Mouse (Mus musculus) urinary bladder, postnatal 36 days (tissue): ENCODE measurements around the gene Litaf.
A peak's percentile ranks its signal among the peaks of the same experiment; 100 is the strongest.

ENCODE experiments used
- DNase-seq, 2 experiments: peaks; one replicate each; pipeline ENCODE4 v3.0.0; 2022; ENCODE audit warnings: low spot score in 2 of 2, mixed read lengths in 1 of 2

Litaf gene

GRCm38 (mm10) chr16:10956938-10957685 lies 108.8 kb downstream of the Litaf start:
- no peak for DNase-seq

- no peak for DNase-seq
Measured at GRCm38 (mm10) chr16:10955078-10955477, 110.9 kb downstream of the Litaf start.

- no peak for DNase-seq
Measured at GRCm38 (mm10) chr16:10952881-10953280, 113.1 kb downstream of the Litaf start.

DNA sequence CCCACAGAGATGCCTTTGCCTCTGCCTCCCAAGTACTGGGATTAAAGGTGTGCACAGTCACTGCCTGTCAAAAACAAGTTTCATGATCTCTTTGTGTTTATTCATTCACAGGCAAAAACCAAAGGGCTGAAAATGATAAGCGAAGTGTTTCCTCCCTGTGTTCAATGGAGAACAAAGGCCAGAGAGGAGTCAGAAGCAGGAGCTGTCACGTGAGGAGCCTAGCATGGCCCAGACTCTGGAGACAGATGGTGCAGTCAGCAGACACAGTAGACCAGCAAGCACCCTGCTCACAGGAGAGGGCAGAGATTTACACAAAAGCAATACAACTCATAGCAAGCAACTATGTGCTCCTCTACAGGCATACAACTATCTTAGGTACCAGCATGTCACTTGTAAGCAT lies 113.9 kb downstream of the Litaf start:
- DNase-seq, result no peak

DNA sequence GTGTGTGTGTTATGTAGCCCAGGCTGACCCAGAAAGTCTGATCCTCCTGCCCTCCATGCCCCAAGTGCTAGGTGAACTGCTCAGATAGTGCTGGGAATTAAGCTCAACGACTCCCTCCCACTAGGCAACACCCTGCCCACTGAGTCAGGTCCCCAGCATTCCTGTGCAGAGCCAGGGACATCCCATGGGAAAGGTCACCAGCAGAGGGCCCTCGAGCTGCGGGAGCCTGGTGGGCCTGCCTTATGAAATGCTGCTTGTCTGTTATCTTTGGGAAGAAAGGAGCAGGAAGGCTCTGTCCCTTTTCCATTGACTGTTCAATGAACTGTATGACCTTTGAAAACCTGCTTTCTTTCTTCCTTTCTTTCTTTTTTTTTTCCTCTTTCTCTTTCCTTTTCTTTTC lies 114.4 kb downstream of the Litaf start:
- peak in 1 of 2 experiments; percentile 46 for DNase-seq

DNA sequence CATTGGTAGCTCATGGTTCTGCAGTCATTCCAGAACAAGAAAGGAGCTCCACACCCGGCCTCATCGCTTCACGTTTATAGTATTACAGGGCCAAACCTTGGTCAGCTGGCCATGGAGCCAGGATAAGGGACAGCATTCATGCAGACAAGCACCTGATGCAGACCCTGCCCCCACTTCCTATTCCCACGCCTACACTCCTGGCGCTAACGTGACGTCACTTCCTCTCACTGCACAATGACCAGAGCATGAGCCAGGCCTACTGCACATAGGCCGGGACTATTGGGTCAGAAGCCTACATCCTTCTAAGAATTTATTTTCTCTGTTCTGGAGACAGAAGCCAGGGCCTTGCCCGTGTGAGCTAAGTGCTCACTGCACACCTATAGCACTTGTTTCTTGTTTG lies 115.4 kb downstream of the Litaf start:
- DNase-seq, result no peak

GRCm38 (mm10) chr16:10947724-10948123 lies 118.2 kb downstream of the Litaf start:
- DNase-seq, result no peak

DNA sequence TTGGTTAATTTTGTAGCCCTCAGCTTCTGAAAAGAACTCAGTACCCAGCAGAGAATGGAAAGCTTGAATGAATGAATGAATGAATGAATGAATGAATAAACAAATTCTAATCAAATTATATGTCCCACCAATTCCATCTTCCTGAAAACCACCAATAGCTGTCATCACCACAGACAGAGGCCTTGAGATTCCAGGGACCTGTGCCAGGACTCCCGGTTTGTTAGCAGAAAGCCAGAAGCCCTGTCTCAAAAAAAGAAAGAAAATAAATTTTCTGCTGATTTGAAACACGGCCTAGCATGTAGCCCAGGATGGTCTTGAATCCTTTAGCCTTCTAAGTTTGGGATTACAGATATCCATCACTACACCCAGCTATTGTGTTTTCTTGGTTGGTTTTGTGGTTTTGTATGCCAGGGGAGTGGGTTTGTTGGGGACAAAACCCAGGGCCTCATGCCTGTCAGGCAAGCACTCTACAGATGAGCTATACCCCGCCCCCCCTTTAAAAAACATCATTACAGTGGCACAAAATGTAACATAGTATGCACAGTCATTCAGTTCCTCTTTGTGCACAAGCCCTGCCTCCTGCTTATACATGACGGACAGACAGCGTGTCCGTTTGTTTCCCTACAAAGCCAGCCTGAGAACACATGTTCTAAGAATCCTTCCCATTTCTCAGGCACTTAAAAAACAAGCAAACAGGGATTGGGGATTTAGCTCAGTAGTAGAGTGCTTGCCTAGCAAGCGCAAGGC lies 120.4 kb downstream of the Litaf start:
- no peak for DNase-seq

GRCm38 (mm10) chr16:10944545-10944944 lies 121.4 kb downstream of the Litaf start:
- no peak for DNase-seq

- no peak for DNase-seq
Measured at GRCm38 (mm10) chr16:10943257-10943656, 122.7 kb downstream of the Litaf start.

GRCm38 (mm10) chr16:10940661-10941060 lies 125.3 kb downstream of the Litaf start:
- DNase-seq, result no peak

DNA sequence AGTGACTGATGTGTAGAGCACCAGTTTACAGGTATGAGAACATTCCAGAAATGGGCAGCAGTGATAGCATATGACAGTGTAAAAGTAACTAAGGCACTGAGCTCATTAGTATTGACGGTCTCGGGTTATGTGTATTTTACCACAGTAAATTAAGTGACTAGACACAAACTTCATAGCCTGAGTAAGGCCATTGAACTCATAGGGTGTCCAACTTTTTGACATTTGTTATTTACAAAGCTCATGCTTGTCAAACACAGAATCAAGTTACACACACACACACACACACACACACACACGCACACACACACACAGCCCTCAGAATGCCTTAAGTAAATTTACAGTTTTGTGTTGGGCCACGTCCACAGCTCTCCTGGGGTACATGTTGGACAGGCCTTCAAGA lies 126.0 kb downstream of the Litaf start:
- no peak for DNase-seq

GRCm38 (mm10) chr16:10937497-10937896 lies 128.5 kb downstream of the Litaf start:
- no peak for DNase-seq

DNA sequence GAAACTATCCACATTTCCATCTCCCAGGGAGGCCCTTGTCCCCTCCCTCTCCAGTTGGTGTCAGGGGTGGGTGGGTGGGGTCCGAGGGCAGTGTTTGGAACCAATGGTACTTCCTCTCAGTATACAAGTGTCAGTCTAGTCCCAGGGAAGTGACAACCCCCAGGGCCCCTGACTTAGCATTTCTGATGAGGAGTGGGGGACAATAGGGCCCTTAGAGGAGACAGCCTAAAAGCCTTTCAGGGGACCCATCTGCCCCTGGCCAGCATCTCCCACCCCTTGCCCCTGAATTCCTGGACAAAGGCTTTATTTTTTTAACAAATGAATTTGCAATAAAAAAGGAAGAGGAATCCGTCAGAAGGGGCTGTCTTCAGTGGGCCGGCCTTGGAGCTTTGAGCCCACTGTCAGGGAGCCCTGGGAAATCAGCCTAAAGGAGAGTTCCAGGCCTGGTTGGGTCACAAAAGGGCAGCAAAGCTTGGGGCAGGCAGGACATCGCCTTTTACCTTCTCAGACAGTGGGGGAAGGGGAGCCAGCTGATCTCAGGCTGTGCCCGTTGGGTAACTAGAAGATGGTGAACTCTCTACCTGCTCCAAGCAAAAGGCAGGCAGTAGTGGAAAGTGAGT lies 129.1 kb downstream of the Litaf start:
- DNase-seq, result no peak

- no peak for DNase-seq
Measured at GRCm38 (mm10) chr16:10934047-10934446, 131.9 kb downstream of the Litaf start.

DNA sequence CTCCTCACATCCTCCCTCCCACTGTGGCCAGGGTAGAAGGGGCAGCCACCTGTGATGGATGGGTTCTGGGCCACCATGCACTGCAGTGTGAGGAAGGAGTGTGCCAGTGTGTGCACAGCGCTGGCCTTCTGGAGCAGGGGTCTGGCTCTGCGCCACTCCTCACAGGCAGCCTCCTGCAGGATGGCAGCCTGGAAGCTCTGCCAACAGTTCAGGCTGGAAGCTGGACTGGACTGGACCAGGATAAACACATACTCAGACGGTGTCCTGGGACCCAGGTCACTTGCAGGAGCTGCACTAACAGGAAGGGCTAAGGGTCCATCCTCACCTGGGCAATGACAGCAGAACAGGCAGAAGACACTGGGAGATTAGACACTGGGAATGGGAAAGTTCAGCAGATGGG lies 132.6 kb downstream of the Litaf start:
- no peak for DNase-seq

DNA sequence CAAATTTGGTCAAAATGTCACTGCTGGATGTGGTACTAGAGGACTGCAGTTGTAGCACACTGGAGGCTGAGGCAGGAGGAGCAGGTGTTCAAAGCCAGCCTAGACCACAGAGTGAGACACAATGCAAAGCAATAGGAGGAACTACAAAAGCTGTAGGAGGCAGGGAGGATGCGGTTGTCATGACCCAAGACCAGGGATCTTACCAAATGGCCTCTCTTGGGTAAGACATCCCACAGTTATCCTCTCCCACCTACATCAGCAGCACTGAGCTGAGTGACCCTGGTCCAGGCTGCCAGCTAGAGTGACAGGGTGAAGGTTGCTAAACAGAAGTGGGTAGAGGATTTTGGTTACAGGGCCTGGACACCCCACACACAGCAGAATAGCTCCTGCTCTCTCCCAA lies 138.9 kb downstream of the Litaf start:
- no peak for DNase-seq

DNA sequence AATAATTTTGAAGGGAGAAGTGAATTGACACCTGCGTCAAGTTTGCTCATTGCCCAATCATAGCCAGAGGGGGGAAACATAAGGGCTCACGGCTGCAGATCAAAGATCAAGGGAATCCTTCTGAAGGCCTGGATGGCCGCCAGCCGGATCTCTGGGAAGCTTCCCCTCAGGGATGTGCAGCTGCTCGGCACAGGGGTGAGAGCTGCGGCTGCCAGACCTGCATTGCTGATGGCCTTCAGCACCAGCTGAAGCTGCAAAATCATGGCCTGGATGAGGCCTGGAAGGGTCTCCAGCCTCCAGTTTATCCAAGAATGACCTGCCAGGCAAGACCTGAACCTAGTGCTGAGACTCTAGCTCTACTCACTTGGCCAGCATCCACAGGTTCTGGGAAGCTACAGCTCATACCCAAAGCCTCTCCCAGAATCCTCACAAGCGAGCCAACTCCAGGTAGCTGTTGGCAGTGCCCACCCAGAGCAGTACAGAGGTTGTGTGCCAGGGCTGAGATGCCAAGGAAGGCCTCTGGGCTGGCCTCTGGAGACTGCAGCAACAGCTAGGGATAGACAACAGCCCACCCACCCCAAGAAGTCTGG lies 140.3 kb downstream of the Litaf start:
- no peak for DNase-seq

GRCm38 (mm10) chr16:10923561-10923960 lies 142.4 kb downstream of the Litaf start:
- DNase-seq, result no peak

- DNase-seq, result no peak
Measured at GRCm38 (mm10) chr16:10919856-10920255, 146.1 kb downstream of the Litaf start.

- DNase-seq, result no peak
Measured at GRCm38 (mm10) chr16:10916271-10916670, 149.7 kb downstream of the Litaf start.

GRCm38 (mm10) chr16:10915066-10915465 lies 150.9 kb downstream of the Litaf start:
- no peak for DNase-seq
